Mouse (Mus musculus) heart, embryonic 14.5 days (tissue): ENCODE data around the gene Mrnip. TPM values are rescaled to one million over a fixed set of nuclear protein-coding genes. Genes with fewer than 3 reads are reported as not detected.

Experiments used
- ATAC-seq: fragments of 200-750 bp; cut with Nextera tagmentation; 2 replicates; pipeline ENCODE4 v1.8.0; 2017; ENCODE audit warnings: low read depth, moderate TSS enrichment; ENCODE audit not compliant: insufficient number of reproducible peaks, insufficient read depth, low FRiP score
- H3K27ac ChIP-seq, 2 experiments: fragments of 200-500 bp in 1 of 2; fragments of 300-500 bp in 1 of 2; sonication (generic) in 1 of 2; replicated peaks in 1 of 2; 2 replicates each; pipeline ENCODE4 v1.5.1; 2012 to 2014; ENCODE audit warnings: low read depth in 2 of 2, low read length in 2 of 2, control low read depth in 1 of 2, mild to moderate bottlenecking in 1 of 2, mixed read lengths in 1 of 2; ENCODE audit not compliant: control insufficient read depth in 1 of 2, insufficient read depth in 1 of 2
- H3K27me3 ChIP-seq: fragments of 300-500 bp; sonication (generic); 2 replicates; pipeline ENCODE4 v1.6.1; 2014; ENCODE audit warnings: mild to moderate bottlenecking, low read length, control low read depth; ENCODE audit not compliant: control insufficient read depth, insufficient read depth
- H3K36me3 ChIP-seq: fragments of 300-500 bp; sonication (generic); 2 replicates; pipeline ENCODE4 v1.6.1; 2014; ENCODE audit warnings: mild to moderate bottlenecking, control low read depth, low read length, mixed read lengths; ENCODE audit not compliant: control insufficient read depth, insufficient read depth
- H3K4me1 ChIP-seq, 2 experiments: fragments of 200-500 bp in 1 of 2; fragments of 300-500 bp in 1 of 2; sonication (generic) in 1 of 2; 2 replicates each; pipeline ENCODE4 v1.6.1; 2012 to 2014; ENCODE audit warnings: low read length in 2 of 2, control low read depth in 1 of 2, mixed read lengths in 1 of 2; ENCODE audit not compliant: control insufficient read depth in 2 of 2, insufficient read depth in 2 of 2
- H3K4me2 ChIP-seq: fragments of 300-500 bp; sonication (generic); 2 replicates; pipeline ENCODE4 v1.6.1; 2014; ENCODE audit warnings: mild to moderate bottlenecking, low read length
- H3K4me3 ChIP-seq, 2 experiments: fragments of 200-500 bp in 1 of 2; fragments of 300-500 bp in 1 of 2; sonication (generic) in 1 of 2; 2 replicates each; pipeline ENCODE4 v1.5.1; 2012 to 2014; ENCODE audit warnings: low read length in 2 of 2, mild to moderate bottlenecking in 2 of 2, control low read depth in 1 of 2, low read depth in 1 of 2, moderate library complexity in 1 of 2; ENCODE audit not compliant: control insufficient read depth in 1 of 2, insufficient read depth in 1 of 2
- H3K9ac ChIP-seq: fragments of 300-500 bp; sonication (generic); 2 replicates; pipeline ENCODE4 v1.6.1; 2014; ENCODE audit warnings: mild to moderate bottlenecking, low read length
- H3K9me3 ChIP-seq: fragments of 300-500 bp; sonication (generic); 2 replicates; pipeline ENCODE4 v1.6.1; 2016; ENCODE audit warnings: low read length, control low read depth; ENCODE audit not compliant: control insufficient read depth
- WGBS: fragments of 180-500 bp; shearing (Covaris S2); extraction: QIAGEN DNeasy Blood & Tissue Kit; methylation state at CpG from one replicate; pipeline ENCODE4 v1.1.7; 2014; 5-methylcytosine and 5-hydroxymethylcytosine counted together
- polyA plus RNA-seq: library from polyadenylated mRNA; unstranded; fragments of >200 nt; fragmentation: Nextera tagmentation; extraction: Ambion mirVana; gene quantifications from 2 replicates; pipeline ENCODE4 v1.2.1, GENCODE M21; 2014

Gene Mrnip
- polyA plus RNA-seq, 1 experiment from 2014 or later = 10.9 TPM

GRCm38 (mm10) chr11:50228772-50229171, 54.5 kb downstream of the Mrnip start:
- no peak for ATAC-seq
- no peaks in the 10 kb centered on the region for H3K9me3 ChIP-seq
- H3K27ac ChIP-seq = no peak overlapping the region
- peaks cover 13 to 22% of the 10 kb centered on the region in 2 experiments for H3K4me1 ChIP-seq
- no peak overlapping the region for H3K4me3 ChIP-seq
- H3K27me3 ChIP-seq = no peaks in the 10 kb centered on the region
- H3K9ac ChIP-seq = no peak overlapping the region
- WGBS = 57% methylated on average over 3 of the region's 3 CpGs
- peaks cover 28% of the 10 kb centered on the region for H3K36me3 ChIP-seq
- no peak overlapping the region for H3K4me2 ChIP-seq

- H3K27me3 ChIP-seq = no peaks in the 10 kb centered on the region
- H3K9me3 ChIP-seq = no peaks in the 10 kb centered on the region
- H3K4me1 ChIP-seq = peaks cover 13 to 18% of the 10 kb centered on the region in 2 experiments
- no peak overlapping the region for H3K4me3 ChIP-seq
- 67% methylated on average over 7 of the region's 7 CpGs for WGBS
- no peak overlapping the region for H3K4me2 ChIP-seq
- no peak overlapping the region for H3K27ac ChIP-seq
- H3K9ac ChIP-seq = no peak overlapping the region
- ATAC-seq = no peak
- H3K36me3 ChIP-seq = peaks cover 35% of the 10 kb centered on the region
Observed at GRCm38 (mm10) chr11:50229252-50229910, 55.1 kb downstream of the Mrnip start.

GRCm38 (mm10) chr11:50230481-50231304, 56.4 kb downstream of the Mrnip start:
- WGBS = 33% methylated on average over 45 of the region's 45 CpGs
- Histone ChIP-seq H3K27ac (no peak overlapping the region), H3K27me3 (no peaks in the 10 kb centered on the region), H3K9me3 (no peaks in the 10 kb centered on the region), H3K4me1 (peaks cover 13 to 17% of the 10 kb centered on the region in 2 experiments), H3K4me3 (peak overlapping the region; percentile 9 to 22; a peak in 3 of 4 replicates), H3K36me3 (peaks cover 45% of the 10 kb centered on the region), H3K4me2 (peak overlapping the region; percentile 62), H3K9ac (no peak overlapping the region)
- ATAC-seq = no peak

GRCm38 (mm10) chr11:50231411-50231810, 57.2 kb downstream of the Mrnip start:
- Histone ChIP-seq H3K36me3 (peaks cover 45% of the 10 kb centered on the region), H3K9me3 (no peaks in the 10 kb centered on the region), H3K4me1 (peaks cover 15 to 16% of the 10 kb centered on the region in 2 experiments), H3K4me3 (peak overlapping the region in 1 of 2 experiments; percentile 9; a peak in 1 of 4 replicates), H3K27ac (no peak overlapping the region), H3K9ac (no peak overlapping the region), H3K27me3 (no peaks in the 10 kb centered on the region), H3K4me2 (peak overlapping the region; percentile 62)
- no peak for ATAC-seq
- 29% methylated on average over 8 of the region's 8 CpGs for WGBS

GRCm38 (mm10) chr11:50233022-50233421, 58.8 kb downstream of the Mrnip start:
- WGBS = 89% methylated on average over 13 of the region's 13 CpGs
- no peak overlapping the region for H3K4me2 ChIP-seq
- peaks cover 13 to 15% of the 10 kb centered on the region in 2 experiments for H3K4me1 ChIP-seq
- H3K27ac ChIP-seq = no peak overlapping the region
- H3K27me3 ChIP-seq = peaks cover 13% of the 10 kb centered on the region
- no peaks in the 10 kb centered on the region for H3K9me3 ChIP-seq
- no peak overlapping the region for H3K9ac ChIP-seq
- peaks cover 40% of the 10 kb centered on the region for H3K36me3 ChIP-seq
- ATAC-seq = no peak
- no peak overlapping the region for H3K4me3 ChIP-seq

GRCm38 (mm10) chr11:50233993-50234392, 59.7 kb downstream of the Mrnip start:
- H3K9ac ChIP-seq = no peak overlapping the region
- H3K27me3 ChIP-seq = peaks cover 19% of the 10 kb centered on the region
- H3K4me2 ChIP-seq = no peak overlapping the region
- H3K36me3 ChIP-seq = peaks cover 40% of the 10 kb centered on the region
- ATAC-seq = no peak
- 68% methylated on average over 11 of the region's 11 CpGs for WGBS
- no peak overlapping the region for H3K27ac ChIP-seq
- no peak overlapping the region for H3K4me3 ChIP-seq
- H3K4me1 ChIP-seq = peaks cover 18% of the 10 kb centered on the region in 2 experiments
- no peaks in the 10 kb centered on the region for H3K9me3 ChIP-seq

- H3K36me3 ChIP-seq = peaks cover 40% of the 10 kb centered on the region
- H3K27me3 ChIP-seq = peaks cover 23% of the 10 kb centered on the region
- 96% methylated on average over 25 of the region's 25 CpGs for WGBS
Observed at GRCm38 (mm10) chr11:50234606-50235005, 60.4 kb downstream of the Mrnip start.

More at GRCm38 (mm10) chr11:50234606-50235005, 60.4 kb downstream of the Mrnip start:
- Histone ChIP-seq H3K4me2 (no peak overlapping the region), H3K4me1 (peaks cover 17 to 18% of the 10 kb centered on the region in 2 experiments), H3K4me3 (no peak overlapping the region), H3K27ac (no peak overlapping the region), H3K9ac (no peak overlapping the region), H3K9me3 (no peaks in the 10 kb centered on the region)
- ATAC-seq = no peak
